Mouse (Mus musculus) midbrain, embryonic 14.5 days (tissue): ENCODE data around the gene Myo15b. TPM values are rescaled to one million over a fixed set of nuclear protein-coding genes. Genes with fewer than 3 reads are reported as not detected.
A peak's percentile ranks its signal among the peaks of the same experiment; 100 is the strongest.

Experiments
- ATAC-seq: fragments of 200-750 bp; cut with Nextera tagmentation; 2 replicates; pipeline ENCODE4 v1.8.0; 2017; ENCODE audit warnings: moderate number of reproducible peaks, moderate library complexity; ENCODE audit not compliant: low FRiP score, low TSS enrichment
- DNase-seq: peaks from one replicate; pipeline ENCODE4 v3.0.0-alpha.2; 2015
- H3K27ac ChIP-seq: fragments of 300-500 bp; sonication (generic); replicated peaks from 2 replicates; pipeline ENCODE4 v1.5.1; 2014; ENCODE audit warnings: mild to moderate bottlenecking, low read depth, low read length, moderate library complexity
- H3K27me3 ChIP-seq: fragments of 300-500 bp; sonication (generic); 2 replicates; pipeline ENCODE4 v1.6.1; 2014; ENCODE audit warnings: low read length, control low read depth, mixed read lengths; ENCODE audit not compliant: control insufficient read depth, insufficient read depth
- H3K36me3 ChIP-seq: fragments of 300-500 bp; sonication (generic); 2 replicates; pipeline ENCODE4 v1.6.1; 2014; ENCODE audit warnings: low read length, control low read depth; ENCODE audit not compliant: control insufficient read depth, insufficient read depth
- H3K4me1 ChIP-seq: fragments of 300-500 bp; sonication (generic); 2 replicates; pipeline ENCODE4 v1.6.1; 2014; ENCODE audit warnings: mild to moderate bottlenecking, antibody characterized with exemption, low read length, control low read depth; ENCODE audit not compliant: control insufficient read depth, insufficient read depth
- H3K4me2 ChIP-seq: fragments of 300-500 bp; sonication (generic); 2 replicates; pipeline ENCODE4 v1.6.1; 2014; ENCODE audit warnings: mild to moderate bottlenecking, low read length, moderate library complexity
- H3K4me3 ChIP-seq: fragments of 300-500 bp; sonication (generic); replicated peaks from 2 replicates; pipeline ENCODE4 v1.5.1; 2014; ENCODE audit warnings: low read depth, low read length
- H3K9ac ChIP-seq: fragments of 300-500 bp; sonication (generic); replicated peaks from 2 replicates; pipeline ENCODE4 v1.6.1; 2014; ENCODE audit warnings: mild to moderate bottlenecking, low read length, moderate library complexity
- H3K9me3 ChIP-seq: fragments of 300-500 bp; sonication (generic); 2 replicates; pipeline ENCODE4 v1.6.1; 2016; ENCODE audit warnings: low read length, control low read depth, mixed read lengths; ENCODE audit not compliant: control insufficient read depth
- WGBS: fragments of 180-500 bp; shearing (Covaris S2); extraction: QIAGEN DNeasy Blood & Tissue Kit; methylation state at CpG from one replicate; pipeline ENCODE4 v1.1.7; 2014; 5-methylcytosine and 5-hydroxymethylcytosine counted together
- polyA plus RNA-seq: library from polyadenylated mRNA; unstranded; fragments of >200 nt; fragmentation: Nextera tagmentation; extraction: Ambion mirVana; gene quantifications from 2 replicates; pipeline ENCODE4 v1.2.1, GENCODE M21; 2014

Gene Myo15b
- polyA plus RNA-seq, 1 experiment from 2014 or later = not detected

GRCm38 (mm10) chr11:115836656-115837395 is 21.4 kb upstream of the Myo15b start:
- Histone ChIP-seq H3K9me3 (no peaks in the 10 kb centered on the region), H3K36me3 (no peaks in the 10 kb centered on the region), H3K4me2 (no peak overlapping the region), H3K4me1 (no peaks in the 10 kb centered on the region), H3K4me3 (no peak overlapping the region), H3K9ac (no peak overlapping the region), H3K27me3 (no peaks in the 10 kb centered on the region), H3K27ac (no peak overlapping the region)
- no peak for ATAC-seq
- DNase-seq = no peak
- 14% methylated on average over 11 of the region's 11 CpGs for WGBS

- ATAC-seq (no peak), DNase-seq (no peak)
- Histone ChIP-seq H3K27me3 (no peaks in the 10 kb centered on the region), H3K36me3 (no peaks in the 10 kb centered on the region), H3K9ac (no peak overlapping the region), H3K4me1 (no peaks in the 10 kb centered on the region), H3K4me2 (no peak overlapping the region), H3K9me3 (no peaks in the 10 kb centered on the region), H3K4me3 (no peak overlapping the region), H3K27ac (no peak overlapping the region)
- WGBS = 92% methylated on average over 22 of the region's 22 CpGs
Observed at GRCm38 (mm10) chr11:115837606-115838345, 20.4 kb upstream of the Myo15b start.

GRCm38 (mm10) chr11:115838895-115839311 is 19.3 kb upstream of the Myo15b start:
- no peaks in the 10 kb centered on the region for H3K4me1 ChIP-seq
- no peak for ATAC-seq
- no peaks in the 10 kb centered on the region for H3K9me3 ChIP-seq
- no peak overlapping the region for H3K27ac ChIP-seq
- DNase-seq = no peak
- 59% methylated on average over 4 of the region's 4 CpGs for WGBS
- H3K4me2 ChIP-seq = no peak overlapping the region
- no peaks in the 10 kb centered on the region for H3K27me3 ChIP-seq
- H3K36me3 ChIP-seq = no peaks in the 10 kb centered on the region
- H3K9ac ChIP-seq = no peak overlapping the region
- H3K4me3 ChIP-seq = no peak overlapping the region

GRCm38 (mm10) chr11:115839732-115840131 is 18.5 kb upstream of the Myo15b start:
- no peak overlapping the region for H3K9ac ChIP-seq
- H3K9me3 ChIP-seq = no peaks in the 10 kb centered on the region
- WGBS = 60% methylated on average over 3 of the region's 3 CpGs
- no peak overlapping the region for H3K4me2 ChIP-seq
- DNase-seq (no peak), ATAC-seq (no peak)
- H3K27me3 ChIP-seq = no peaks in the 10 kb centered on the region
- no peaks in the 10 kb centered on the region for H3K4me1 ChIP-seq
- no peak overlapping the region for H3K27ac ChIP-seq
- no peak overlapping the region for H3K4me3 ChIP-seq
- no peaks in the 10 kb centered on the region for H3K36me3 ChIP-seq

- H3K36me3 ChIP-seq = no peaks in the 10 kb centered on the region
- H3K4me1 ChIP-seq = no peaks in the 10 kb centered on the region
- no peak overlapping the region for H3K9ac ChIP-seq
- 85% methylated on average over 6 of the region's 6 CpGs for WGBS
- ATAC-seq (no peak), DNase-seq (no peak)
- no peaks in the 10 kb centered on the region for H3K9me3 ChIP-seq
- no peak overlapping the region for H3K4me3 ChIP-seq
- no peaks in the 10 kb centered on the region for H3K27me3 ChIP-seq
- H3K27ac ChIP-seq = no peak overlapping the region
- no peak overlapping the region for H3K4me2 ChIP-seq
Observed at GRCm38 (mm10) chr11:115841044-115841443, 17.2 kb upstream of the Myo15b start.

GRCm38 (mm10) chr11:115841961-115842550 is 16.1 kb upstream of the Myo15b start:
- Histone ChIP-seq H3K27ac (peak overlapping the region; percentile 37; the same call in 1 of the 2 replicates), H3K36me3 (no peaks in the 10 kb centered on the region), H3K4me1 (no peaks in the 10 kb centered on the region), H3K4me2 (no peak overlapping the region), H3K9ac (no peak overlapping the region), H3K27me3 (no peaks in the 10 kb centered on the region), H3K4me3 (no peak overlapping the region), H3K9me3 (no peaks in the 10 kb centered on the region)
- WGBS = 23% methylated on average over 6 of the region's 6 CpGs
- DNase-seq = no peak
- ATAC-seq = no peak

- no peak overlapping the region for H3K27ac ChIP-seq
- H3K9me3 ChIP-seq = no peaks in the 10 kb centered on the region
- H3K4me2 ChIP-seq = no peak overlapping the region
- no peaks in the 10 kb centered on the region for H3K27me3 ChIP-seq
- no peak overlapping the region for H3K9ac ChIP-seq
- ATAC-seq = no peak
- no peak for DNase-seq
- no peak overlapping the region for H3K4me3 ChIP-seq
- H3K36me3 ChIP-seq = no peaks in the 10 kb centered on the region
- H3K4me1 ChIP-seq = no peaks in the 10 kb centered on the region
- 79% methylated on average over 11 of the region's 14 CpGs for WGBS
Observed at GRCm38 (mm10) chr11:115843141-115843890, 14.9 kb upstream of the Myo15b start.

- H3K4me2 ChIP-seq = no peak overlapping the region
- no peak overlapping the region for H3K4me3 ChIP-seq
- WGBS = 88% methylated on average over 5 of the region's 5 CpGs
- H3K36me3 ChIP-seq = no peaks in the 10 kb centered on the region
- no peaks in the 10 kb centered on the region for H3K27me3 ChIP-seq
- ATAC-seq (no peak), DNase-seq (no peak)
- H3K4me1 ChIP-seq = no peaks in the 10 kb centered on the region
- H3K27ac ChIP-seq = no peak overlapping the region
- H3K9ac ChIP-seq = no peak overlapping the region
- H3K9me3 ChIP-seq = no peaks in the 10 kb centered on the region
Observed at GRCm38 (mm10) chr11:115843891-115844239, 14.3 kb upstream of the Myo15b start.
